Mouse (Mus musculus): ENCODE data around the gene Fto.

GRCm38 (mm10) chr8:91653561-91653960 is 340.2 kb downstream of the Fto start:
- TF ChIP-seq CTCF (conservative IDR thresholded peaks at IDR 0.05; ENCODE audit: low read length) (no peak), NANOG (IDR thresholded peaks at IDR 0.05; ENCODE audit: borderline replicate concordance, low read length) (no peak), POU5F1 (IDR thresholded peaks at IDR 0.05; ENCODE audit: borderline replicate concordance, low read length) (no peak)
